Mouse (Mus musculus): ENCODE data around the gene B830017H08Rik. TPM values are rescaled to one million over a fixed set of nuclear protein-coding genes. Genes with fewer than 3 reads are reported as not detected.

B830017H08Rik gene
- polyA plus RNA-seq, 1 experiment from 2014 or later = not detected

DNA sequence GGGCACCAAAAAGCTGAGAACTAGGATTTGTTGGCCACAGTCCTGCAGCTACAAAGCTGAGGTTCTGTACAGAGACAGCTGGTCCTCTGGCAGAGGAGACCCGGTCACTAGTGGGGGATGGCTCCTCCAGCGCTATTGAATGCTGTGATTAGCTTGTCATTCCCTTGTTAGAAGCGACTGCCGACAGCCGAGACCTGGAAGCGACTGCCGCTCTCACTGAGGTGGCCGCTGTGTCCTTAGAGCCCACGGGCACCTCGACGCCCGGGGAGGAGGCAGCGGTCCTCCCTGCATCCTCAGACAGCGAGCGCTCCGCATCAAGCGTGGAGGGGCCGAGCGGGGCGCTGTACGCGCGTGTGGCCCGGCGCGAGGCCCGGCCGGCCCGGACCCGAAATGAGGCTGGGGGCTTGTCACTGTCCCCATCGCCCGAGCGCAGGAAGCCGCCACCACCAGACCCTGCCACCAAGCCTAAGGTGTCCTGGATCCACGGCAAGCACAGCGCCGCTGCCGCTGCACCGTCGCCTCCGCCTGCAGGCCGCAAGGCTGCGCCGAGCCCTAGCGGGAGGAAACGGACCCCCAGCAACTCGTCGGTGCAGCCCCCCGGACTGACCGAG lies 26.2 kb upstream of the B830017H08Rik start:
- peaks cover 83% of the 10 kb centered on the region for H3K4me1 ChIP-seq (replicated peaks; ENCODE audit: control insufficient read depth, insufficient read depth, low read length)
- WGBS = 8% methylated on average over 35 of the region's 50 CpGs
- H3K36me3 ChIP-seq (ENCODE audit: control insufficient read depth, insufficient read depth, low read length) = peaks cover 2% of the 10 kb centered on the region; the same call in 1 of the 2 replicates
- peak; percentile 8; the same call in 1 of the 2 replicates for ATAC-seq (ENCODE audit: low read depth)
- no peaks in the 10 kb centered on the region for H3K9me3 ChIP-seq (ENCODE audit: control insufficient read depth, low read length)
- H3K4me3 ChIP-seq (ENCODE audit: low read length) = peak overlapping the region; percentile 53
- peaks cover 45% of the 10 kb centered on the region for H3K27me3 ChIP-seq (ENCODE audit: control insufficient read depth, insufficient read depth, low read depth, low read length)
- peak overlapping the region; percentile 74 for H3K27ac ChIP-seq (ENCODE audit: low read length)
- H3K4me2 ChIP-seq (ENCODE audit: low read depth, low read length) = peak overlapping the region; percentile 89
- peak overlapping the region; percentile 73 for H3K9ac ChIP-seq (ENCODE audit: low read length)

DNA sequence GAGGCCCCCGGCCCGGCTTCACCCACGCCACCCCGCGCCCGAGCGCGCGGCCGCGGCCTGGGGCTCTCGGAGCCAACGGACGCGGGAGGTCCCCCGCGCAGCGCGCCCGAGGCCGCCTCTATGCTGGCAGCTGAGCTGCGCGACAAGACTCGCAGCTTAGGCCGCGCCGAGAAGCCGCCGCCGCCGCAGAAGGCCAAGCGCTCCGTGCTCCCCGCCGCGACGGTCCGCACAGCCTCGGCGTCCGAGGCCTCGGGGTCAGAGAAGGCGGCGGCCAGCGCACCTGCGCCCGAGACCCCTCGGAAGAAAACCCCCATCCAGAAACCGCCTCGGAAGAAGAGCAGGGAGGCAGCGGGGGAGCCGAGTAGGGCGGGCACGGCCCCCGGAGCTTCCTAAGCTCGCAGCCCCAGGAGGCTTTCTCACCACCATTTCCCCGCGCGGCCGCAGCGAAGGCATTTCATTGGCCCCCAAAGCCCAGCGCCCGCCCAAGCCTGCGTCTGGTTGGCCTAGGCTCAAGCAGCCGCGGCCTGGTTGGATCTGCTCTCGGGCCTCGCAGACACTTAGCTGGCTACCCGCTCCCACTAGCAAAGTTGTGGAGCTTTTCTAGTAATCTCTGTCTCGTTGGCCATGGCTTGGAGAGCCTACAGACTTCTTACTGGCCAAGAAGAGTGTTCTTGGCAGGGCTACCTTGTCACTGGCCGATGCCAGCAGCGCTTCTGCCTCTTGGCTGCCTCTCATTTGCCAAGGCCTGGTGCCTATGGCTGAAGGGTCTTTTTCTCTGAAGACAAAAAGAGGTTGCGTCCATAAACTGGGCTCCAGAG lies 25.5 kb upstream of the B830017H08Rik start:
- H3K27me3 ChIP-seq (ENCODE audit: control insufficient read depth, insufficient read depth, low read depth, low read length) = peaks cover 38% of the 10 kb centered on the region
- H3K4me3 ChIP-seq (ENCODE audit: low read length) = peak overlapping the region; percentile 53
- H3K4me2 ChIP-seq (ENCODE audit: low read depth, low read length) = peak overlapping the region; percentile 89
- peak overlapping the region; percentile 73 for H3K9ac ChIP-seq (ENCODE audit: low read length)
- H3K27ac ChIP-seq (ENCODE audit: low read length) = peak overlapping the region; percentile 74
- ATAC-seq (ENCODE audit: low read depth) = peak; percentile 59
- H3K9me3 ChIP-seq (ENCODE audit: control insufficient read depth, low read length) = no peaks in the 10 kb centered on the region
- H3K4me1 ChIP-seq (replicated peaks; ENCODE audit: control insufficient read depth, insufficient read depth, low read length) = peaks cover 75% of the 10 kb centered on the region
- peaks cover 2% of the 10 kb centered on the region; the same call in 1 of the 2 replicates for H3K36me3 ChIP-seq (ENCODE audit: control insufficient read depth, insufficient read depth, low read length)
- WGBS = 9% methylated on average over 56 of the region's 73 CpGs

DNA sequence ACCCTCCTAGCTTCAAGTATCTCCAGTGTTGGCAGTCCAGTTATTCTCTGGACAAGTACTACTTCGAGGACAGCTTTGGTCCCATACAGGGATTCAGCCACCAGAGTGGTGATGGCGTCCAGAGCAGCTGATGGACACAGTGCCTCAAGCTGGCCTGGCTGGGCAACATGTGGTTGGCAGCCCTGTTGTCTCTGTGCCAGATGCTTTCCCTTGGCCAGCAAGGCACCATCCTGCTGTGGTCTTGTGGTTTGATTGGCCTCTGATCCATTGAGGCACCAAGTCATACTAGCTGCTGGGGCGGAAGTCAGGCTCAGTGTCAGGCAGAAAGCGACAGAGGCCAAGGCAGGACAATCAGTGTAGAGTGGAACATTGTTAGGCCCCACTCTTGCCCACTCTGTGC lies 23.8 kb upstream of the B830017H08Rik start:
- 64% methylated on average over 4 of the region's 4 CpGs for WGBS
- H3K36me3 ChIP-seq (ENCODE audit: control insufficient read depth, insufficient read depth, low read length) = peaks cover 2% of the 10 kb centered on the region; the same call in 1 of the 2 replicates
- H3K4me1 ChIP-seq (replicated peaks; ENCODE audit: control insufficient read depth, insufficient read depth, low read length) = peaks cover 59% of the 10 kb centered on the region
- H3K27ac ChIP-seq (ENCODE audit: low read length) = peak overlapping the region; percentile 60
- no peak for ATAC-seq (ENCODE audit: low read depth)
- H3K4me3 ChIP-seq (ENCODE audit: low read length) = no peak overlapping the region
- H3K4me2 ChIP-seq (ENCODE audit: low read depth, low read length) = no peak overlapping the region
- H3K27me3 ChIP-seq (ENCODE audit: control insufficient read depth, insufficient read depth, low read depth, low read length) = peaks cover 22% of the 10 kb centered on the region
- H3K9ac ChIP-seq (ENCODE audit: low read length) = no peak overlapping the region
- H3K9me3 ChIP-seq (ENCODE audit: control insufficient read depth, low read length) = no peaks in the 10 kb centered on the region

GRCm38 (mm10) chr16:17809711-17810110 lies 23.2 kb upstream of the B830017H08Rik start:
- WGBS = 11% methylated on average over 7 of the region's 7 CpGs
- peak overlapping the region; percentile 80 for H3K27ac ChIP-seq (ENCODE audit: low read length)
- H3K9me3 ChIP-seq (ENCODE audit: control insufficient read depth, low read length) = no peaks in the 10 kb centered on the region
- H3K4me2 ChIP-seq (ENCODE audit: low read depth, low read length) = no peak overlapping the region
- peak; percentile 74 for ATAC-seq (ENCODE audit: low read depth)
- H3K4me1 ChIP-seq (replicated peaks; ENCODE audit: control insufficient read depth, insufficient read depth, low read length) = peaks cover 53% of the 10 kb centered on the region
- peaks cover 2% of the 10 kb centered on the region; the same call in 1 of the 2 replicates for H3K36me3 ChIP-seq (ENCODE audit: control insufficient read depth, insufficient read depth, low read length)
- H3K4me3 ChIP-seq (ENCODE audit: low read length) = no peak overlapping the region
- H3K27me3 ChIP-seq (ENCODE audit: control insufficient read depth, insufficient read depth, low read depth, low read length) = peaks cover 19% of the 10 kb centered on the region
- H3K9ac ChIP-seq (ENCODE audit: low read length) = no peak overlapping the region

- peaks cover 2% of the 10 kb centered on the region; the same call in 1 of the 2 replicates for H3K36me3 ChIP-seq (ENCODE audit: control insufficient read depth, insufficient read depth, low read length)
- no peaks in the 10 kb centered on the region for H3K9me3 ChIP-seq (ENCODE audit: control insufficient read depth, low read length)
- no peak overlapping the region for H3K4me3 ChIP-seq (ENCODE audit: low read length)
- no peaks in the 10 kb centered on the region for H3K27me3 ChIP-seq (ENCODE audit: control insufficient read depth, insufficient read depth, low read depth, low read length)
- peaks cover 34% of the 10 kb centered on the region for H3K4me1 ChIP-seq (replicated peaks; ENCODE audit: control insufficient read depth, insufficient read depth, low read length)
- no peak overlapping the region for H3K27ac ChIP-seq (ENCODE audit: low read length)
- WGBS = 2% methylated on average over 5 of the region's 5 CpGs
- no peak for ATAC-seq (ENCODE audit: low read depth)
- H3K4me2 ChIP-seq (ENCODE audit: low read depth, low read length) = no peak overlapping the region
- no peak overlapping the region for H3K9ac ChIP-seq (ENCODE audit: low read length)
These were observed 20.8 kb upstream of the B830017H08Rik start for GRCm38 (mm10) chr16:17812120-17812519.

DNA sequence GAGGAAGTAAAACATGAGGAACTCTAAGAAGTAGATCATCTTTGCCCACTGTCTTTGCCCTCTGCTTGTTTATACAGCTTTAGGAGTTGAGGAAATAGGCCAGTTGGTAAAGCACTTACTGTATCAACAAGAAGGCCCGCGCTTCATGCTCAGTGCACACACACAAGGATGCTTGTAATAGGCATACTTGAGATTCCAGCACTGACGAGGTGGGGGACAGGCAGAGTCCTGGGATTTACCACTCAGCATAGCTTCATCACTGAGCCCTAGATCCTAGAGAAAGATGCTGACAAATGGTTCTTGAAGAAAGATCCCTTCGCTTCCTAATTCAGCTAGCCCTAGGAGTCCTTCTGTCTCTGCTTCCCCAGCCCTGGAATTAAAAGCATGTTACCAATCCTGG lies 19.7 kb upstream of the B830017H08Rik start:
- no peak overlapping the region for H3K4me3 ChIP-seq (ENCODE audit: low read length)
- H3K9me3 ChIP-seq (ENCODE audit: control insufficient read depth, low read length) = no peaks in the 10 kb centered on the region
- no peaks in the 10 kb centered on the region for H3K36me3 ChIP-seq (ENCODE audit: control insufficient read depth, insufficient read depth, low read length)
- ATAC-seq (ENCODE audit: low read depth) = no peak
- no peaks in the 10 kb centered on the region for H3K27me3 ChIP-seq (ENCODE audit: control insufficient read depth, insufficient read depth, low read depth, low read length)
- no peak overlapping the region for H3K27ac ChIP-seq (ENCODE audit: low read length)
- peaks cover 24% of the 10 kb centered on the region for H3K4me1 ChIP-seq (replicated peaks; ENCODE audit: control insufficient read depth, insufficient read depth, low read length)
- H3K9ac ChIP-seq (ENCODE audit: low read length) = no peak overlapping the region
- H3K4me2 ChIP-seq (ENCODE audit: low read depth, low read length) = no peak overlapping the region
- WGBS = 33% methylated on average over 4 of the region's 4 CpGs

GRCm38 (mm10) chr16:17815411-17816402 lies 17.2 kb upstream of the B830017H08Rik start:
- 3% methylated on average over 63 of the region's 63 CpGs for WGBS
- peak overlapping the region; percentile 94 for H3K4me2 ChIP-seq (ENCODE audit: low read depth, low read length)
- peaks cover under 1% of the 10 kb centered on the region; the same call in 1 of the 2 replicates for H3K4me1 ChIP-seq (replicated peaks; ENCODE audit: control insufficient read depth, insufficient read depth, low read length)
- H3K27me3 ChIP-seq (ENCODE audit: control insufficient read depth, insufficient read depth, low read depth, low read length) = no peaks in the 10 kb centered on the region
- no peaks in the 10 kb centered on the region for H3K9me3 ChIP-seq (ENCODE audit: control insufficient read depth, low read length)
- peak; percentile 83 for ATAC-seq (ENCODE audit: low read depth)
- H3K4me3 ChIP-seq (ENCODE audit: low read length) = peak overlapping the region; percentile 54
- H3K27ac ChIP-seq (ENCODE audit: low read length) = no peak overlapping the region
- peak overlapping the region; percentile 66 for H3K9ac ChIP-seq (ENCODE audit: low read length)
- H3K36me3 ChIP-seq (ENCODE audit: control insufficient read depth, insufficient read depth, low read length) = no peaks in the 10 kb centered on the region

DNA sequence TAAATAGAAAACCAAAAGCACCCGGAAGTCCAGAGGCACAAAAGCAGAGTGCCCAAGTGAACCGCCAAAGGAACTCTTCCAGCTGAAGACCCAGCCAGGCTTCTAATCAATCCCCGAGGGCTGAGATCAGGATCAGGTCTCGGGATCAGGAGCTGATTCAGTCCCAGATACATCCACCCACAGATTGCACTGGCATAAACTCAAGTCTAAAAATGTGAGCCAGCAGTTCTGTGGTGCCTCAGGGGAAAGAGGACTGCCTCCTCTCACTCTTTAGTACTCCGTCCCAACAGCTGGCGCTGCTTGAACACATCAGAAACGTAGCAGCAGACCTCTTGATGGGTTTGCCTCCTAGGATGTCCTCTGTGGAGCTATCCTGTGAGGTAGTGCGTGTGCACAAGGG lies 16.4 kb upstream of the B830017H08Rik start:
- H3K27ac ChIP-seq (ENCODE audit: low read length) = no peak overlapping the region
- no peaks in the 10 kb centered on the region; the same call in 1 of the 2 replicates for H3K4me1 ChIP-seq (replicated peaks; ENCODE audit: control insufficient read depth, insufficient read depth, low read length)
- no peaks in the 10 kb centered on the region for H3K9me3 ChIP-seq (ENCODE audit: control insufficient read depth, low read length)
- no peaks in the 10 kb centered on the region for H3K36me3 ChIP-seq (ENCODE audit: control insufficient read depth, insufficient read depth, low read length)
- H3K4me3 ChIP-seq (ENCODE audit: low read length) = no peak overlapping the region
- WGBS = 86% methylated on average over 8 of the region's 8 CpGs
- H3K27me3 ChIP-seq (ENCODE audit: control insufficient read depth, insufficient read depth, low read depth, low read length) = no peaks in the 10 kb centered on the region
- no peak overlapping the region for H3K4me2 ChIP-seq (ENCODE audit: low read depth, low read length)
- no peak overlapping the region for H3K9ac ChIP-seq (ENCODE audit: low read length)
- ATAC-seq (ENCODE audit: low read depth) = no peak
